Mouse (Mus musculus) liver, postnatal 0 days (tissue): ENCODE measurements around the gene Cttn. TPM values are rescaled to one million over a fixed set of nuclear protein-coding genes. Genes with fewer than 3 reads are reported as not detected.

Source experiments
- ATAC-seq: fragments of 200-750 bp; cut with Nextera tagmentation; 2 replicates; pipeline ENCODE4 v1.8.0; 2017; ENCODE audit warnings: mild to moderate bottlenecking, moderate library complexity
- DNase-seq: peaks from one replicate; pipeline ENCODE4 v3.0.0-alpha.2; 2016
- H3K27ac ChIP-seq: fragments of 300-500 bp; sonication (generic); 2 replicates; pipeline ENCODE4 v1.5.1; 2014; ENCODE audit warnings: antibody characterized with exemption, moderate library complexity, mild to moderate bottlenecking, low read depth
- H3K27me3 ChIP-seq: fragments of 300-500 bp; sonication (generic); 2 replicates; pipeline ENCODE4 v1.6.1; 2014; ENCODE audit warnings: low read length, control low read depth, mixed read lengths; ENCODE audit not compliant: insufficient read depth
- H3K36me3 ChIP-seq: fragments of 300-500 bp; sonication (generic); replicated peaks from 2 replicates; pipeline ENCODE4 v1.6.1; 2014; ENCODE audit warnings: mild to moderate bottlenecking, control low read depth, low read length, moderate library complexity, mixed read lengths; ENCODE audit not compliant: insufficient read depth
- H3K4me1 ChIP-seq: fragments of 300-500 bp; sonication (generic); 2 replicates; pipeline ENCODE4 v1.6.1; 2014; ENCODE audit warnings: antibody characterized with exemption, mild to moderate bottlenecking, control low read depth; ENCODE audit not compliant: insufficient read depth
- H3K4me2 ChIP-seq: fragments of 300-500 bp; sonication (generic); 2 replicates; pipeline ENCODE4 v1.6.1; 2014; ENCODE audit warnings: low read depth, mild to moderate bottlenecking, low read length, moderate library complexity, mixed read lengths
- H3K4me3 ChIP-seq: fragments of 300-500 bp; sonication (generic); 2 replicates; pipeline ENCODE4 v1.5.1; 2014; ENCODE audit warnings: low read depth, low read length
- H3K9ac ChIP-seq: fragments of 300-500 bp; sonication (generic); replicated peaks from 2 replicates; pipeline ENCODE4 v1.6.1; 2014; ENCODE audit warnings: mild to moderate bottlenecking, moderate library complexity
- H3K9me3 ChIP-seq: fragments of 300-500 bp; sonication (generic); 2 replicates; pipeline ENCODE4 v1.6.1; 2016; ENCODE audit warnings: mild to moderate bottlenecking, control low read depth, low read length, mixed read lengths
- CTCF ChIP-seq: sonication (generic); IDR thresholded peaks from 2 replicates; pipeline ENCODE4 v1.5.1; 2016; ENCODE audit warnings: antibody characterized with exemption, low read depth
- EP300 ChIP-seq: IDR thresholded peaks from 2 replicates; pipeline ENCODE4 v1.6.1; 2016; ENCODE audit warnings: antibody characterized with exemption, low read depth, mild to moderate bottlenecking
- WGBS: fragments of 180-500 bp; shearing (Covaris S2); extraction: QIAGEN DNeasy Blood & Tissue Kit; methylation state at CpG from one replicate; pipeline ENCODE4 v1.1.7; 2014; ENCODE audit not compliant: insufficient replicate concordance; 5-methylcytosine and 5-hydroxymethylcytosine counted together
- polyA plus RNA-seq: library from polyadenylated mRNA; unstranded; fragments of >200 nt; fragmentation: Nextera tagmentation; extraction: Ambion mirVana; gene quantifications from 2 replicates; pipeline ENCODE4 v1.2.1, GENCODE M21; 2015

Cttn gene
- polyA plus RNA-seq, 1 experiment from 2014 or later = 29.0 TPM

DNA sequence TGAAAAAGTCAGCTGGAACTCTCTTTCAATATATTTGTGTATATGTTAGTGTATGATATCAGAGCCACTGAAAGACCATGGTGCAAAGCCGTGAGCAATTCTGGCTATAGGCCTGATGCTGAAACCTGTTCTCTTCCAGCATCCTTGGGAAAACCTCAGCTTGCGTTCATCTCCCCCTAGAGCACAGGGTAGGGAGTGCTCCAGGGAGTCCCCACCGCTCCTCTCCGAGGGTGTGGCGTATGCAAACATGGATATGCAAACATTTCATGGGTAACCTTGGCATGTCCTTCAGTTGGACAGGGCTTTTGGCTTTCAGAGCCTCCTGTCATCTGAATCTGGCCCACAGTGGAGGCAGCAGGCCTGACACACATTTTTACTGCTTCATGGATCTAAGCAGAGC is 56.2 kb downstream of the Cttn start:
- Histone ChIP-seq H3K4me3 (no peak overlapping the region), H3K36me3 (no peaks in the 10 kb centered on the region), H3K27me3 (no peaks in the 10 kb centered on the region), H3K9ac (no peak overlapping the region), H3K4me2 (no peak overlapping the region), H3K9me3 (no peaks in the 10 kb centered on the region), H3K4me1 (no peaks in the 10 kb centered on the region), H3K27ac (no peak overlapping the region)
- 71% methylated on average over 5 of the region's 5 CpGs for WGBS
- TF ChIP-seq EP300 (no peak), CTCF (no peak)
- no peak for ATAC-seq
- no peak for DNase-seq

DNA sequence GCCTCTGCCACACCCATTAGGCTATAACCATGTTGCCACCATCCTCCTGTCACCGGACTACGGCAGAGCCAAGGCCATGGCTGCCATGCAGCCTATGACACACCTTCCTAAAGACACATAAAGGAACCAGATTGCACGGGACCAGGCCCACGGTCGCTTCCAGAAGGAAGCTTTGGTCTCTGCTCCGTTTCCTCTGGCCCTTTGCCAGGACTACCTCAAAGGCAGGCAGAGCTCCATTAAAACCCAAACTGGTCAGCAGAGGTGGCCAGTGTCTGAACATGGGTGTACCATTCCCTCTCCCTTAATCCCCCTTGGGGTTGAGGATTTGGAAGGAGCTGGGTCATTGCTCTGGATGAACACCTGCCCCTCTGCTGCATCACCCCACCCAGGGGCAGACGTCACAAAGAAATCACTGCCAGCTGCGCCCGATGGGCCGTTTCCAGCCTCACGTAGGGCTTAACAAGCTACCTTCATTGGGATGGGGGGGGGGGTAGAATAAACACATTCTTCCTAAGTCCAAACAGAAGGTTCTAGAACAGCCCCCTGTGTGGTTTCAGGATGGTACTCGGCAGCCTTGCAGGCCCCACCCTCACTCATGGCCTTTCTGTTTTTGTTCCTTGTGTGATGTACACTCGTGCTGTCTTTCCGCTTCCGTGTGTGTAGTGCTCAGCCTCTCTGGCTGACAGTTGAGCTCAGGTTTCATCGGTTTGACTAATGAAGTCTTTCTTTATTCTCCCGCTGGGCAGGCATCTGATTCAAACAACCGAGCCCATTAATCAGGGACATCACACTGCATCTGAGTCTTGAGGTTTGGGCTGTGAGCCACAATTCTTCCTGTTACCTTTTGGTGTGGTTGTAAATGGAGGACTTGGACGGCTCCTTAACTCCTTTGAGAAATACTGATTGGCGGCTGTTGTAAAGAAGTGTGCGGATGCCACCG is 58.6 kb downstream of the Cttn start:
- Histone ChIP-seq H3K27ac (no peak overlapping the region), H3K4me2 (no peak overlapping the region), H3K4me3 (no peak overlapping the region), H3K27me3 (no peaks in the 10 kb centered on the region), H3K36me3 (no peaks in the 10 kb centered on the region), H3K9me3 (no peaks in the 10 kb centered on the region), H3K4me1 (no peaks in the 10 kb centered on the region), H3K9ac (no peak overlapping the region)
- TF ChIP-seq EP300 (no peak), CTCF (no peak)
- ATAC-seq = no peak
- no peak for DNase-seq
- WGBS = 69% methylated on average over 22 of the region's 22 CpGs

DNA sequence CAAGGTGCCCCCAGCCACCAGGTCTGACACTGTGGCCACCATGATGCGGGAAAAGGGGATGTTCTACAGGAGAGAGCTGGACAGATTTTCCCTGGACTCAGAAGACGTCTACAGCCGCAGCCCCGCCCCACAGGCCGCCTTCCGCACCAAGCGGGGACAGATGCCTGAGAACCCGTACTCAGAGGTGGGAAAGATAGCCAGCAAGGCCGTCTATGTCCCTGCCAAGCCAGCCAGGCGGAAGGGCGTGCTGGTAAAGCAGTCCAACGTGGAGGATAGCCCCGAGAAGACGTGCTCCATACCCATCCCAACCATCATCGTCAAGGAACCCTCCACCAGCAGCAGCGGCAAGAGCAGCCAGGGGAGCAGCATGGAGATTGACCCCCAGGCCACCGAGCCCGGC is 61.1 kb downstream of the Cttn start:
- no peaks in the 10 kb centered on the region for H3K4me1 ChIP-seq
- no peaks in the 10 kb centered on the region for H3K27me3 ChIP-seq
- TF ChIP-seq CTCF (no peak), EP300 (no peak)
- H3K4me3 ChIP-seq = no peak overlapping the region
- H3K9ac ChIP-seq = no peak overlapping the region
- DNase-seq (no peak), ATAC-seq (no peak)
- no peaks in the 10 kb centered on the region for H3K9me3 ChIP-seq
- 79% methylated on average over 18 of the region's 18 CpGs for WGBS
- no peak overlapping the region for H3K4me2 ChIP-seq
- peaks cover 3% of the 10 kb centered on the region; the same call in 1 of the 2 replicates for H3K36me3 ChIP-seq
- no peak overlapping the region for H3K27ac ChIP-seq

DNA sequence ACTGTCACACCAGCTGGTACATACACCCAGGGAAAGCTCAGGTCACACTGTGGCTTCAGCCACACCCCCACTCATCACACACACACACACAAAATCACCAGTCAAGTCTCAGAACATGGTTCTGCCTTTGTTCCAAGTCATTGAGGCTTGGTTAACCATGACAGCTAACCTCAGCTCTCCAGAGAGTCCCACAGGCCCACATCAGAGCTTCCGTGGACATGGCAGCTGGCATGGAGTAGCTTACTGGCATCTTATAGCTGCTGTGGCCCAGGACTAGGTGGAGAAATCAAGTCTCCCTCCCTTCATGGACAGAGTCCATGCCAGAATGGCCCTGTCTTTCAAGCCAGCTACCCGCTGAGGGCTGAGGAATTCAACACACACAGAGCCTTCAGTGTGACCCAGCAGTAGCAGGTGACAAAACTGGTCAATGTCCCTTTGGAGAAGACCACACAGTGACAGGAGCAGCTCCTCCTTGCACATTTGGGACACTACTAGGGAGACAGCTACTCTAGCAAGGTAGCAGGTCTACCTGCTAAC is 62.3 kb downstream of the Cttn start:
- H3K27ac ChIP-seq = no peak overlapping the region
- no peaks in the 10 kb centered on the region for H3K27me3 ChIP-seq
- H3K9ac ChIP-seq = no peak overlapping the region
- DNase-seq (no peak), ATAC-seq (no peak)
- TF ChIP-seq EP300 (no peak), CTCF (no peak)
- H3K9me3 ChIP-seq = no peaks in the 10 kb centered on the region
- H3K4me2 ChIP-seq = no peak overlapping the region
- H3K4me3 ChIP-seq = no peak overlapping the region
- peaks cover 3% of the 10 kb centered on the region; the same call in 1 of the 2 replicates for H3K36me3 ChIP-seq
- 81% methylated on average over 2 of the region's 2 CpGs for WGBS
- no peaks in the 10 kb centered on the region for H3K4me1 ChIP-seq

DNA sequence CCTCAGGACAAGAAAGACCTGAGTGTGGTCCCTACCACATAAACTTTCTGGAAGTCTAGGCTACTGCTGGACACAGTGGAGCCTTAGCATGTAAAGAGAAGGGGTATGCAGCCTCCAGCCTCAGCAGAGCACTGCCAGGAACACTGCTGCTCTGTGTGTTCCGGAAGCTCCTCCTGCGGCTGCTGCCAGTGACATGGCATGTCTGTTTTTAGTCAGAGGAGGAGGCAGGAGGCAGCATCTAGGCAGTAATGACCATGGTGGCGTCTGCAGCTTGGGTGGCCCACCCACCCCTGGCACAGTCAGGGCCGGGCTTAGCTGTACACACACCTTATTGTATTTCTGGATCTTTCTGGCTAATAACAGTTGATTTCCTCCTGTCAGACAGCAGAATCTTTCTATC is 63.1 kb downstream of the Cttn start:
- ATAC-seq = no peak
- H3K36me3 ChIP-seq = peaks cover 3% of the 10 kb centered on the region; the same call in 1 of the 2 replicates

DNA sequence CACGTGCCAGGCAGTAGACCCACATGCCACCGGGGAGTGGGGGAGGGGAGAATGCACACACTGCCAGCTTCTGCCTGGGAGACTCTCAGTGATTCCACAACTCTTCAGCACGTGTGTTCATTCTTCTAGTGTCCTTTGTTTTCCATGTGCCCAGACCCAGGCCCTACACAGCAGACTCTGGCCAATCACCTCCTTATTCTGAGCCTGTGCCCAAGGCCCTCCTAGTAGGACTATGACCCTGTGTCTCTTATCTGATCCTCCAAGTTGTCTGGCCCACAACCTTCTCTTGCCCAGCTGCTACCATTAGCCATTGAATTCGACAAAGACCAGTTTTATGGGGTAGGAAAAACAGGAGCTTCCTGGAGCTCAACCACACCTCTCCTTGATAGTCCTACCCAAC is 68.3 kb downstream of the Cttn start:
- H3K27ac ChIP-seq = no peak overlapping the region
- H3K9me3 ChIP-seq = no peaks in the 10 kb centered on the region
- TF ChIP-seq EP300 (no peak), CTCF (no peak)
- WGBS = 58% methylated on average over 4 of the region's 4 CpGs
- H3K4me2 ChIP-seq = no peak overlapping the region
- H3K4me3 ChIP-seq = no peak overlapping the region
- H3K36me3 ChIP-seq = peaks cover 3% of the 10 kb centered on the region; the same call in 1 of the 2 replicates
- H3K4me1 ChIP-seq = no peaks in the 10 kb centered on the region
- no peak overlapping the region for H3K9ac ChIP-seq
- no peaks in the 10 kb centered on the region for H3K27me3 ChIP-seq
- DNase-seq (no peak), ATAC-seq (no peak)

More for the DNA sequence above, 63.1 kb downstream of the Cttn start:
- 66% methylated on average over 4 of the region's 4 CpGs for WGBS
- Histone ChIP-seq H3K4me3 (no peak overlapping the region), H3K9ac (no peak overlapping the region), H3K4me1 (no peaks in the 10 kb centered on the region), H3K27me3 (no peaks in the 10 kb centered on the region), H3K27ac (no peak overlapping the region), H3K4me2 (no peak overlapping the region), H3K9me3 (no peaks in the 10 kb centered on the region)
- TF ChIP-seq CTCF (no peak), EP300 (no peak)
- DNase-seq = no peak
